Mouse (Mus musculus) E14TG2a.4 (cell line): ENCODE measurements around the gene Gria4.

Source experiments
- H3K27me3 ChIP-seq: 2 replicates; pipeline ENCODE4 v1.6.1; 2014; ENCODE audit warnings: low read length, control low read depth; ENCODE audit not compliant: insufficient read depth
- H3K36me3 ChIP-seq: 2 replicates; pipeline ENCODE4 v1.6.1; 2014; ENCODE audit warnings: low read length, control low read depth; ENCODE audit not compliant: insufficient read depth
- H3K4me1 ChIP-seq: replicated peaks from 2 replicates; pipeline ENCODE4 v1.6.1; 2014; ENCODE audit warnings: low read depth, low read length, control low read depth
- H3K4me3 ChIP-seq: replicated peaks from 2 replicates; pipeline ENCODE4 v1.5.1; 2014; ENCODE audit warnings: mild to moderate bottlenecking, low read length
- H3K9me3 ChIP-seq: 2 replicates; pipeline ENCODE4 v1.6.1; 2014; ENCODE audit warnings: low read length, control low read depth
- CTCF ChIP-seq: conservative IDR thresholded peaks from 2 replicates; pipeline ENCODE4 v1.5.1; 2014; ENCODE audit warnings: low read length
- NANOG ChIP-seq: IDR thresholded peaks from 2 replicates; pipeline ENCODE4 v1.6.1; 2014; ENCODE audit warnings: borderline replicate concordance, low read length, mixed read lengths
- POU5F1 ChIP-seq: IDR thresholded peaks from 2 replicates; pipeline ENCODE4 v1.6.1; 2014; ENCODE audit warnings: low read length, borderline replicate concordance

Gene Gria4

GRCm38 (mm10) chr9:4712367-4712766, 83.7 kb downstream of the Gria4 start:
- peaks cover 5% of the 10 kb centered on the region; the same call in 1 of the 2 replicates for H3K9me3 ChIP-seq
- no peaks in the 10 kb centered on the region for H3K27me3 ChIP-seq
- H3K4me3 ChIP-seq, result no peak overlapping the region
- no peaks in the 10 kb centered on the region for H3K36me3 ChIP-seq
- no peaks in the 10 kb centered on the region for H3K4me1 ChIP-seq
- TF ChIP-seq NANOG (no peak), POU5F1 (no peak), CTCF (no peak)

DNA sequence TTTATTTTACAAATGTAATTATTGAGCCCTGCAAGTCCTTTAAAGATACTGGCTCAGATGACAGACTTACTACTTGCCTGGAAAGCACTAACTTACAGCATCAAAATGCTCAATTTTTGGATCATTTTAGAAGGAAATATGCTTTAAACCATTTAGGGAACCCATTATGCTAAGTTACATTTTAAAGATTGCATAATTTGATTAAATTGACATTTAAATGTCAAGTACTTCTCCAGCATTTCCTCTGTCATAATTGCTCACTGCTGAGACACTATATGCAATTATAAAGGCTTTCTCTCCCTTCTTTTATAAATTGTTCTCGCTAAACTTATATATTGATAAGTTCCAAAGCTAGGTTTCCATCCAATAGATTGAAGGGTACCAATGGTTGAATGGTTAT, 108.9 kb downstream of the Gria4 start:
- H3K4me3 ChIP-seq, result no peak overlapping the region

GRCm38 (mm10) chr9:4680244-4680643, 115.8 kb downstream of the Gria4 start:
- TF ChIP-seq POU5F1 (no peak), NANOG (no peak), CTCF (no peak)
- Histone ChIP-seq H3K4me3 (no peak overlapping the region), H3K27me3 (no peaks in the 10 kb centered on the region), H3K9me3 (no peaks in the 10 kb centered on the region), H3K4me1 (no peaks in the 10 kb centered on the region), H3K36me3 (no peaks in the 10 kb centered on the region)

More for the DNA sequence above, 108.9 kb downstream of the Gria4 start:
- Histone ChIP-seq H3K4me1 (no peaks in the 10 kb centered on the region), H3K27me3 (no peaks in the 10 kb centered on the region), H3K9me3 (no peaks in the 10 kb centered on the region), H3K36me3 (no peaks in the 10 kb centered on the region)
- TF ChIP-seq CTCF (no peak), NANOG (no peak), POU5F1 (no peak)

DNA sequence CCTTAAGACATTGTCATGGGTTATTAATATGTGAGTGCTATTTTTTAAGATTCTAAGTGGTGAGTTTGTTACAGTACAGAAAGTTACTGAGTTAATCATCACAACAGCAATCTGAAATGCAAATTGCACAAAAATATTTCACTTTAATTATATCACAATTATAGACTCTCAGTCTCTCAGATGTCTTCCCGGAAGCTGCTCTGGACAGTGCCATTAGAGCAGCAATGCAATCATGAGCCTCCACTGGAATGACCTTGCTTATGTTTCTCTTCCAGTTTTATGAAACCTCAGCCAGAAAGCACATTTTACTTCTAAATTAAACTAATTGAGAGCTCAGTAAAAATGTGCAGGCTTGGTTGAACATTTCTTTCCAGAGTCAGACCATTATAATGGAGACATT, 116.9 kb downstream of the Gria4 start:
- TF ChIP-seq POU5F1, result no peak
- TF ChIP-seq NANOG, result no peak
- no peak for TF ChIP-seq CTCF
- H3K4me3 ChIP-seq, result no peak overlapping the region
- no peaks in the 10 kb centered on the region for H3K36me3 ChIP-seq
- no peaks in the 10 kb centered on the region for H3K4me1 ChIP-seq
- no peaks in the 10 kb centered on the region for H3K9me3 ChIP-seq
- H3K27me3 ChIP-seq, result no peaks in the 10 kb centered on the region

DNA sequence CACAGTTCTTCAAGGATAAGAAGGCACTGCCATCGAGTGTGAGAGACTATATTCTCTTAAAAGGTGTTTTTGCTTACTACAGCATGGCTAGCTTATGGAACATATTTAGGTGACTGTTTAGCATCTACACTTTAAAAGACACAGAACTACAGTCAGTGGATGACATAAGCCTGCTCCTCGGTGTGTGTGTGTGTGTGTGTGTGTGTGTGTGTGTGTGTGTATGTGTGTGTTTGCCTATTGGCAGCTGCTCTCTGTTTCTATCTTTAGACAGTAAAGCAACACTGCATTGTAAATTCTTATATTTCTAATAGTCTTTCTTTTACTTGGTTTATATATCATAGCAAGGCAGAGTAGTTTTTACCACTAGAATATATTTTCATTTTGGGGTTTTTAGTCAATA, 130.3 kb downstream of the Gria4 start:
- H3K4me3 ChIP-seq, result no peak overlapping the region
- no peaks in the 10 kb centered on the region for H3K27me3 ChIP-seq
- no peaks in the 10 kb centered on the region for H3K36me3 ChIP-seq
- H3K9me3 ChIP-seq, result no peaks in the 10 kb centered on the region
- TF ChIP-seq POU5F1 (no peak), NANOG (no peak)
- H3K4me1 ChIP-seq, result no peaks in the 10 kb centered on the region

DNA sequence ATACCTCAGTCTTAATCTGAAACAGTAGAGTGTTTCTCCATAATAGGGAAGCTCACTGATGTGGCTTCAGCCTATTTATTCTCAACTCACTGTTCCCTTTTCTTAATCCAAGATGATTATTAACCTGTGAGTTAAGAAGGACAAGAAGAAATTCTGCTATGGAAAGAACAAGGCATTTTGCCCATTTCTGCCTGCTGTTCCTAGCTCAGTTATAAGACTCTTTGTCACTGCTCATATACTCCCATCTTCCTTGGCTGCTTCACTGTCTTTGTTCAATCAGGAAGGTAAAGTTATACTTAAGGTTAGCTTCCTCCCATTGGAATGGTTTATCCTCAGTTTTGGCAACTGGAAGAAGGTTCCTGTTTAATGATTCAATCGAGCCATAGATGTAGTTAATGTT, 133.6 kb downstream of the Gria4 start:
- no peak for TF ChIP-seq CTCF
- no peak for TF ChIP-seq POU5F1
- Histone ChIP-seq H3K27me3 (no peaks in the 10 kb centered on the region), H3K36me3 (no peaks in the 10 kb centered on the region), H3K9me3 (no peaks in the 10 kb centered on the region), H3K4me1 (no peaks in the 10 kb centered on the region), H3K4me3 (no peak overlapping the region)

DNA sequence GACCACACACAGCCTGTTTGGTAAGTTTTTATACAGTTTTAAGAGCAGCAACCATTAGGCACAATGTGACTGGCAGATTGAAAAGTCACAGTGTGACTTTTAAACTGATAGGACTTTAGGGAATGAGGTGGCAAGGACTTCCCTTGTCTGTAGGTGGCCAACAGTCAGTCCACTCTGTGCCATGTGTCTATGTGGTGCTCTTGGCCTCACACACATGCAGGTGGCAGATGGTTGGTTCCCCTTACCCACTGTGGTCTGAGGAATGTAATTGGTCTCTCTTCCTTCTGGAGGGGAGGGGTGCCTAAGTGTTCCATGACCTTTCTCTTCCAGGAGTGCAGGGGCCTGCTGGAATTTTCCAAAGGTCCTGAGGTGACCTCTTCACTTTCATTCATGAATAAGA, 137.1 kb downstream of the Gria4 start:
- H3K36me3 ChIP-seq, result no peaks in the 10 kb centered on the region
- H3K4me1 ChIP-seq, result no peaks in the 10 kb centered on the region
- H3K9me3 ChIP-seq, result no peaks in the 10 kb centered on the region
- TF ChIP-seq CTCF, result no peak
- no peak for TF ChIP-seq NANOG
- no peak for TF ChIP-seq POU5F1
- no peaks in the 10 kb centered on the region for H3K27me3 ChIP-seq
- H3K4me3 ChIP-seq, result no peak overlapping the region

GRCm38 (mm10) chr9:4654333-4654732, 141.7 kb downstream of the Gria4 start:
- TF ChIP-seq NANOG, result peak; percentile 92; the same call in 1 of the 2 replicates
- TF ChIP-seq CTCF, result no peak
- Histone ChIP-seq H3K4me1 (no peaks in the 10 kb centered on the region), H3K9me3 (no peaks in the 10 kb centered on the region), H3K4me3 (no peak overlapping the region), H3K36me3 (no peaks in the 10 kb centered on the region), H3K27me3 (no peaks in the 10 kb centered on the region)

GRCm38 (mm10) chr9:4639192-4639900, 156.7 kb downstream of the Gria4 start:
- no peaks in the 10 kb centered on the region for H3K27me3 ChIP-seq
- TF ChIP-seq NANOG, result no peak
- no peak for TF ChIP-seq POU5F1
- TF ChIP-seq CTCF, result no peak
- H3K9me3 ChIP-seq, result no peaks in the 10 kb centered on the region
- no peak overlapping the region for H3K4me3 ChIP-seq
- H3K36me3 ChIP-seq, result no peaks in the 10 kb centered on the region
- H3K4me1 ChIP-seq, result no peaks in the 10 kb centered on the region
